Mouse (Mus musculus): ENCODE measurements at regions not wholly inside any gene's neighbourhood (a gene's known extent, or its start where the extent isn't known, plus 50 kb on each side); places are given as distances from the start of the nearest gene placed in this dataset.

GRCm38 (mm10) chr15:7522902-7523786 is 124.9 kb upstream of the Egflam start:
- TF ChIP-seq CTCF (IDR thresholded peaks at IDR 0.05; ENCODE audit: borderline replicate concordance, insufficient read depth, low read depth, low read length) (no peak), POLR2A (IDR thresholded peaks at IDR 0.05; ENCODE audit: borderline replicate concordance, insufficient read depth, low read length) (no peak)

All from cerebellum, adult 2 months (tissue).